Mouse (Mus musculus) ES-E14 (cell line): ENCODE measurements around the gene Astn1.

ENCODE experiments used
- CHD2 ChIP-seq: IDR thresholded peaks from 2 replicates; pipeline ENCODE4 v1.6.1; 2014; ENCODE audit warnings: mild to moderate bottlenecking, low read depth, low read length, inconsistent platforms
- HCFC1 ChIP-seq: IDR thresholded peaks from 2 replicates; pipeline ENCODE4 v1.6.1; 2012; ENCODE audit warnings: low read length, inconsistent platforms, borderline replicate concordance; ENCODE audit not compliant: insufficient read depth
- MAFK ChIP-seq: IDR thresholded peaks from 2 replicates; pipeline ENCODE4 v1.6.1; 2014; ENCODE audit warnings: mild to moderate bottlenecking, low read depth, low read length, inconsistent platforms; ENCODE audit not compliant: insufficient read depth
- ZC3H11A ChIP-seq: IDR thresholded peaks from 2 replicates; pipeline ENCODE4 v1.6.1; 2012; ENCODE audit warnings: low read depth, mild to moderate bottlenecking, inconsistent platforms, low read length, borderline replicate concordance
- ZNF384 ChIP-seq: IDR thresholded peaks from 2 replicates; pipeline ENCODE4 v1.6.1; 2012; ENCODE audit warnings: low read depth, low read length, inconsistent platforms

DNA sequence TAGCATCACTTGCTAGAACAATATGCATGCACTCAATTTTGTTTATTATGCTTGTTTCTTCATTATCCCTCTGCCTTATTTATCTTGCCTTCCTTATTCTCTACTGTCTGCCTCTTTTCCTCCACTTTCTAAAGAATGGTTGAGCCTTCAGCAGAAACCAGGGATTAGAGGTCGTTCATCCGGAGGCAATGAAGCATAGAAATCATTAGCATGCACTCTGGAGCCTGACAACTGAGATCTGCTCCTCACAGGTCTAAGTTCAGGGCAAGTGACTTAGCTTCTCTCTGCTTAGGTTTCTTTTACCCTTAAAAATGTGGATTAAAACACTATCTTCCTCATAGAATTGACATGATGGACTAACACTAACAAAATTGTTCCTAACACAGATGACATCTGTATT lies 241.0 kb downstream of the Astn1 start:
- TF ChIP-seq CHD2 (no peak), ZNF384 (no peak), HCFC1 (no peak), MAFK (no peak), ZC3H11A (no peak)
